Mouse (Mus musculus) heart, embryonic 13.5 days (tissue): ENCODE data around the gene Ttll12. TPM values are rescaled to one million over a fixed set of nuclear protein-coding genes. Genes with fewer than 3 reads are reported as not detected.

ENCODE experiments used
- ATAC-seq: fragments of 200-750 bp; cut with Nextera tagmentation; 2 replicates; pipeline ENCODE4 v1.8.0; 2017; ENCODE audit warnings: moderate TSS enrichment; ENCODE audit not compliant: insufficient number of reproducible peaks, low FRiP score, low TSS enrichment; ENCODE audit errors: extremely low read depth
- H3K27ac ChIP-seq: fragments of 300-500 bp; sonication (generic); replicated peaks from 2 replicates; pipeline ENCODE4 v1.5.1; 2015; ENCODE audit warnings: moderate library complexity, mild to moderate bottlenecking, inconsistent platforms
- H3K27me3 ChIP-seq: fragments of 300-500 bp; sonication (generic); replicated peaks from 2 replicates; pipeline ENCODE4 v1.6.1; 2015; ENCODE audit warnings: mild to moderate bottlenecking, inconsistent platforms
- H3K36me3 ChIP-seq: fragments of 300-500 bp; sonication (generic); 2 replicates; pipeline ENCODE4 v1.6.1; 2015; ENCODE audit warnings: mild to moderate bottlenecking, inconsistent platforms
- H3K4me1 ChIP-seq: fragments of 300-500 bp; sonication (generic); 2 replicates; pipeline ENCODE4 v1.6.1; 2015; ENCODE audit warnings: inconsistent platforms
- H3K4me2 ChIP-seq: fragments of 300-500 bp; sonication (generic); 2 replicates; pipeline ENCODE4 v1.6.1; 2015; ENCODE audit warnings: inconsistent platforms, mild to moderate bottlenecking, moderate library complexity
- H3K4me3 ChIP-seq: fragments of 300-500 bp; sonication (generic); 2 replicates; pipeline ENCODE4 v1.5.1; 2015; ENCODE audit warnings: moderate library complexity, mild to moderate bottlenecking, inconsistent platforms
- H3K9ac ChIP-seq: fragments of 300-500 bp; sonication (generic); 2 replicates; pipeline ENCODE4 v1.6.1; 2015; ENCODE audit warnings: inconsistent platforms, mild to moderate bottlenecking, moderate library complexity
- H3K9me3 ChIP-seq: fragments of 300-500 bp; sonication (generic); 2 replicates; pipeline ENCODE4 v1.6.1; 2016; ENCODE audit warnings: inconsistent platforms
- WGBS: fragments of 180-500 bp; shearing (Covaris S2); methylation state at CpG from one replicate; pipeline ENCODE4 v1.1.7; 2015; ENCODE audit warnings: mixed read lengths; 5-methylcytosine and 5-hydroxymethylcytosine counted together
- polyA plus RNA-seq: library from polyadenylated mRNA; unstranded; fragments of >200 nt; fragmentation: Nextera tagmentation; extraction: Ambion mirVana; gene quantifications from 2 replicates; pipeline ENCODE4 v1.2.1, GENCODE M21; 2015

Gene Ttll12
- polyA plus RNA-seq, 1 experiment from 2014 or later: 21.9 TPM

DNA sequence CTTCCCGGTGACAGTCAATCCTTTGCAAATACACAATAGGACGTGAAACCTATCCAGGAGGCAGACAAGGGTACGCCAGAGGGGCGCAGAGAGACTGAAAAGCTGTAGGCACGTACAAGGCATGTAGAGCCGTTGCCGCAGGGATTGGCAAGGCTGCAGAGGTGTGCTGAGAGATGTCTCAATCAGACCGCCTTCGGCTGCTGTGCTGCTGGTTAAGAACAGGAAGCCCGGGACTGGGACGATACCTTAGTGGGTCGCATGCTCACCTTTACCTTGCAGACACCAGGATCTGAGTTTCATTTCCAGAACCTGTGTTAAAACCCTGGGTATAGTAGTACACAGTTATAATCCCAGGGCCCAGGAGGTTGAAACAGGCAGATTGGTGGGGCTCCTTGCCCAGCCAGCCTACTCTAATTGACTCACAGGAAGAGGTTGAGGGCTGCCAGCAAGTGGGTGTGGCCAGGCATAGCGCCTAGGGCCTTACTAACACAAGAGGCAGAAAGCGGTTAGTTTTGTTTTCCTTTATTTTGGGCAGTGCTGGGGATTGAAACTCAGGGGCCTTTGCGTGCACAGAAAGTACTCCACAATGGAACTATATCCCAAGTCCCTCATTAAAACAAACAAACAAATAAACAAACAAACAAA lies 32.2 kb downstream of the Ttll12 start:
- Histone ChIP-seq H3K27ac (peak overlapping the region; percentile 80), H3K36me3 (no peaks in the 10 kb centered on the region), H3K4me1 (peaks cover 19% of the 10 kb centered on the region), H3K9me3 (no peaks in the 10 kb centered on the region), H3K4me2 (peak overlapping the region; percentile 98), H3K9ac (peak overlapping the region; percentile 88), H3K27me3 (no peaks in the 10 kb centered on the region), H3K4me3 (peak overlapping the region; percentile 69)
- 34% methylated on average over 15 of the region's 15 CpGs for whole genome bisulfite sequencing
- no peak for ATAC-seq

DNA sequence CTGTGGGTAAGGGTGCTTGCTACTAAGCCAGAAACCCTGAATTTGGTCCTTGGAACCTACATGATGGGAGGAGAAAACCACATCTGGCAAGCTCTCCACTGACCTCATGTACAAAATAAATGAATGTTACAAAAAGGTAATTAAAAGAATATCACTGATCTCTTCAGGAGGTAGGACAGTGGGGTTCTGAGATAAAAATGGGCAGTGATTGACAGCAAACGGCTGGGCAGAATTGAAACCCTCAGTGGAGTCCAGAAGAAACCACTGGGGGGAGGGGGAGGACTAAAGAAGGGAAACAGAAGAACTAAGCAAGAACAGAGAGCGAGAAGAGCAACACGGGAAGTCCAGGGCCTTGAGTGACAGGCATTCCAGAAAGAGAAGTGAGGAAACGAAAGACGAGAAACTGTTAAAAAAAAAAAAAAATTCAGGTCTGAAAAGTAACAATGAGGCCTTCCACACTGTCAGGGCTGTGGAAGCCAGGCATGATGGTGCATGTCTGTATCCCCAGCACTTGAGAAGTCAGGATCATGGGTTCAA lies 33.9 kb downstream of the Ttll12 start:
- no peaks in the 10 kb centered on the region for H3K27me3 ChIP-seq
- H3K4me1 ChIP-seq: peaks cover 22% of the 10 kb centered on the region
- H3K27ac ChIP-seq: no peak overlapping the region
- no peak for ATAC-seq
- WGBS: 52% methylated on average over 5 of the region's 5 CpGs
- no peak overlapping the region for H3K4me2 ChIP-seq
- no peaks in the 10 kb centered on the region for H3K9me3 ChIP-seq
- H3K9ac ChIP-seq: no peak overlapping the region
- H3K36me3 ChIP-seq: no peaks in the 10 kb centered on the region
- no peak overlapping the region for H3K4me3 ChIP-seq

DNA sequence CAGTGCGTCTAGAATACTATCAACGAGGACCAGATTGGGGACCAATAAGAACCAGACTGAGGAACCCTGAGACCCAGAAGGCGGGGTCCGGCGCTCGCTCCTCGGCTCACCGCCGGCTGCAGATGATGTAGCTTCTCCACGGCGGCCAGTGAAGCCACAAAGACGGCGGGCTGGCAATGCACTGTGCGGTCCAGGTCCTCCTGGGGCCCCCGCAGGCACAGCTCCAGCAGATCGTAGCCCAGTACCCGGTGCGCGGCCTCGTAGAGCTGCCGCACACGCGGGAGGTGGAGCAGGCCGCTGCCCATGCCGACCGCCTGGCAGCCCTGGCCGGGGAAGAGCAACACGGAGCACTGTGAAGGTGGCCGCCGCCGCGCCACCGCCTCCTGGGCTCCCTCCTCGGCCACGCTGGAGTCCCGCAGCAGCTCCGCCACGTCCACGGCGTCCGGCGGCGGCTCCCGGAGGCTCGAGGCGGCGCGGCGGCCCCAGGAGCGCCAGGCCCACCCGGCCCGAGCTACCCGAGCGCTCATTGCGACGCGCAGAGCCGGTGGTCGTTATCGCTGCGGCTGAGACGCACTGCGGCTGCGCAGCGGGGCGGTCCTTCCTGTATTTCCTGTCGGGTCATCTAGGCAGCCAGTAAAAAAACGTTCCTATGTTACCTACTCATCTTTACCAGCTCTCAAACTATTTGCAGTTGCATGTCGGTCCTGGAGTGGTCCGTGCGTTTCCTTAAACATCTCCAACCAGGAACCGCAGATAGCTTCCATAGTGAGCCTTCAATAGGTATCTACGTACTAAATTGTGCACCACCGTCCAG lies 39.6 kb downstream of the Ttll12 start:
- Histone ChIP-seq H3K27ac (peak overlapping the region; percentile 93), H3K36me3 (peaks cover 27% of the 10 kb centered on the region), H3K4me1 (peaks cover 17% of the 10 kb centered on the region), H3K9ac (peak overlapping the region; percentile 97), H3K4me3 (peak overlapping the region; percentile 84), H3K4me2 (peak overlapping the region; percentile 77), H3K27me3 (no peaks in the 10 kb centered on the region), H3K9me3 (no peaks in the 10 kb centered on the region)
- peak; percentile 70 for ATAC-seq
- under 1% methylated on average over 74 of the region's 74 CpGs for WGBS

DNA sequence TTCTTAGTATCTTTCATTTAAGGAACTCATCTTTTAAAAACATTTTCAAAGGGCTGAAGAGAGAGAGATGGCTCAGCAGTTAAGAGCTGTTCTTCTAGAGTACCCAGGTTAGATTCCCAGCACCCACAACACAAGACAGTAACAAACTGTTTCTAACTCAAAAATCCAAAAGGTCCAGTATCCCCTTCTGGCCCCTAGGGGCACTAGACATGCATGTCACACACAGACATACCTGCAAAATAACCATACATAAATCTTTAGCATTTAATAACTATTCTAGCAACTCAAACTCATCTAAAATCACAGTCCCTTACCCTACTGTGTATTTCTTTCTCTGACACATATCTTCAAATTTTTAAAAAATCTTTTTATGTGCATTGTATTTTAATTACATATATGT lies 41.1 kb downstream of the Ttll12 start:
- Histone ChIP-seq H3K4me2 (no peak overlapping the region), H3K36me3 (peaks cover 42% of the 10 kb centered on the region), H3K4me1 (peaks cover 17% of the 10 kb centered on the region), H3K27me3 (no peaks in the 10 kb centered on the region), H3K9ac (no peak overlapping the region), H3K27ac (no peak overlapping the region), H3K4me3 (no peak overlapping the region), H3K9me3 (no peaks in the 10 kb centered on the region)
- no peak for ATAC-seq

GRCm38 (mm10) chr15:83550137-83550536 lies 44.8 kb downstream of the Ttll12 start:
- Histone ChIP-seq H3K9ac (no peak overlapping the region), H3K27ac (no peak overlapping the region), H3K36me3 (peaks cover 79% of the 10 kb centered on the region), H3K4me3 (no peak overlapping the region), H3K4me1 (peaks cover 10% of the 10 kb centered on the region), H3K9me3 (no peaks in the 10 kb centered on the region), H3K27me3 (no peaks in the 10 kb centered on the region), H3K4me2 (no peak overlapping the region)
- WGBS: 77% methylated on average over 2 of the region's 2 CpGs
- ATAC-seq: no peak

- WGBS: 82% methylated on average over 8 of the region's 8 CpGs
Observed at GRCm38 (mm10) chr15:83547144-83547543, 47.8 kb downstream of the Ttll12 start.

GRCm38 (mm10) chr15:83546029-83546428 lies 48.9 kb downstream of the Ttll12 start:
- Histone ChIP-seq H3K9me3 (no peaks in the 10 kb centered on the region), H3K36me3 (peaks cover 100% of the 10 kb centered on the region), H3K4me3 (no peak overlapping the region)

More at GRCm38 (mm10) chr15:83547144-83547543, 47.8 kb downstream of the Ttll12 start:
- H3K4me2 ChIP-seq: no peak overlapping the region
- no peak overlapping the region for H3K9ac ChIP-seq
- H3K36me3 ChIP-seq: peaks cover 96% of the 10 kb centered on the region
- H3K27me3 ChIP-seq: no peaks in the 10 kb centered on the region
- H3K9me3 ChIP-seq: no peaks in the 10 kb centered on the region
- no peak overlapping the region for H3K4me3 ChIP-seq
- no peaks in the 10 kb centered on the region for H3K4me1 ChIP-seq
- no peak for ATAC-seq
- no peak overlapping the region for H3K27ac ChIP-seq

GRCm38 (mm10) chr15:83541647-83542287 lies 53.2 kb downstream of the Ttll12 start:
- H3K27me3 ChIP-seq: no peaks in the 10 kb centered on the region
- no peak overlapping the region for H3K4me3 ChIP-seq
- H3K4me2 ChIP-seq: no peak overlapping the region
- no peaks in the 10 kb centered on the region for H3K9me3 ChIP-seq
- no peak overlapping the region for H3K27ac ChIP-seq
- H3K36me3 ChIP-seq: peaks cover 69% of the 10 kb centered on the region
- no peak for ATAC-seq
- H3K9ac ChIP-seq: no peak overlapping the region
- WGBS: 76% methylated on average over 9 of the region's 9 CpGs
- peaks cover 34% of the 10 kb centered on the region for H3K4me1 ChIP-seq

More at GRCm38 (mm10) chr15:83546029-83546428, 48.9 kb downstream of the Ttll12 start:
- no peak overlapping the region for H3K4me2 ChIP-seq
- H3K27ac ChIP-seq: no peak overlapping the region
- H3K9ac ChIP-seq: no peak overlapping the region
- ATAC-seq: no peak
- 85% methylated on average over 7 of the region's 7 CpGs for WGBS
- peaks cover 9% of the 10 kb centered on the region for H3K4me1 ChIP-seq
- H3K27me3 ChIP-seq: no peaks in the 10 kb centered on the region

DNA sequence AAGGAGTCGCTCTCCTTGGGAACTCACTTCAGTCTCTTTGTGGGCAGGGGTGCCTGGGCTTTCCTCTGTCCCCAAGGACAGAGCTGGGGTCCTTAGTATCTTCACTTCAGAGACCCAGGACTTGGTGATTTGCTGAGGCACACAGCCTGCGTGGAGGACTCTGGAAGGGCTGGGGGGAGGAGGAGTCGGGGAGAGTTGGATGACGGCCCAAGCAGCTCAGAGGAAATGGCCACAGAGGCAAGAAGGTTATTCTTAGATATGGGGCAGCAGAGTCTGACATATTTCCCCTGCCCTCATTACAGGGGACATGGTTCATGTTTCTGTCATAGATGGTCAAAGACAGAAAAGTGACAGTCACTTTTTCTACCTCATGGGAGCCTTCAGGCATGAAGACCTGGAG lies 55.1 kb downstream of the Ttll12 start:
- no peak overlapping the region for H3K4me3 ChIP-seq
- ATAC-seq: no peak; the same call in 1 of the 2 replicates
- 24% methylated on average over 4 of the region's 4 CpGs for WGBS
- H3K9ac ChIP-seq: peak overlapping the region; percentile 67
- H3K4me2 ChIP-seq: peak overlapping the region; percentile 45
- H3K36me3 ChIP-seq: peaks cover 54% of the 10 kb centered on the region
- H3K27me3 ChIP-seq: no peaks in the 10 kb centered on the region
- H3K4me1 ChIP-seq: peaks cover 51% of the 10 kb centered on the region
- H3K9me3 ChIP-seq: no peaks in the 10 kb centered on the region
- H3K27ac ChIP-seq: peak overlapping the region; percentile 88

- Histone ChIP-seq H3K4me1 (peaks cover 62% of the 10 kb centered on the region), H3K4me3 (no peak overlapping the region), H3K4me2 (no peak overlapping the region), H3K9ac (no peak overlapping the region; the same call in 1 of the 2 replicates), H3K9me3 (no peaks in the 10 kb centered on the region), H3K36me3 (peaks cover 43% of the 10 kb centered on the region), H3K27ac (0 out of 2 replicates have a peak overlapping the region, but pooled peaks have one; percentile 88), H3K27me3 (no peaks in the 10 kb centered on the region)
- no peak for ATAC-seq
- WGBS: 88% methylated on average over 2 of the region's 2 CpGs
Observed at GRCm38 (mm10) chr15:83538855-83539254, 56.1 kb downstream of the Ttll12 start.

- H3K4me1 ChIP-seq: peaks cover 64% of the 10 kb centered on the region
- H3K9ac ChIP-seq: peak overlapping the region; percentile 61; the same call in 1 of the 2 replicates
- no peaks in the 10 kb centered on the region for H3K9me3 ChIP-seq
- H3K4me3 ChIP-seq: no peak overlapping the region
- peak overlapping the region; percentile 89 for H3K27ac ChIP-seq
- H3K4me2 ChIP-seq: peak overlapping the region; percentile 41
- peaks cover 29% of the 10 kb centered on the region for H3K36me3 ChIP-seq
- H3K27me3 ChIP-seq: no peaks in the 10 kb centered on the region
- WGBS: 69% methylated on average over 6 of the region's 6 CpGs
- no peak for ATAC-seq
Observed at GRCm38 (mm10) chr15:83535890-83536231, 59.1 kb downstream of the Ttll12 start.
